Mouse (Mus musculus) inflammation-experienced regulatory T-cells, adult 6 months (primary cell): ENCODE results near the gene Per1. TPM values are rescaled to one million over a fixed set of nuclear protein-coding genes. Genes with fewer than 3 reads are reported as not detected.

ENCODE experiments used
- ATAC-seq: one replicate; pipeline ENCODE4 v1.8.0; 2017
- polyA plus RNA-seq, 3 experiments: library from polyadenylated mRNA; unstranded; fragments of 100-300 nt; shearing (Covaris generic); gene quantifications; one replicate each; pipeline ENCODE4 v1.2.1; 2017

The Per1 gene
- polyA plus RNA-seq, 3 experiments from 2014 or later, result 5.2 to 6.2 (median 6.1) TPM

DNA sequence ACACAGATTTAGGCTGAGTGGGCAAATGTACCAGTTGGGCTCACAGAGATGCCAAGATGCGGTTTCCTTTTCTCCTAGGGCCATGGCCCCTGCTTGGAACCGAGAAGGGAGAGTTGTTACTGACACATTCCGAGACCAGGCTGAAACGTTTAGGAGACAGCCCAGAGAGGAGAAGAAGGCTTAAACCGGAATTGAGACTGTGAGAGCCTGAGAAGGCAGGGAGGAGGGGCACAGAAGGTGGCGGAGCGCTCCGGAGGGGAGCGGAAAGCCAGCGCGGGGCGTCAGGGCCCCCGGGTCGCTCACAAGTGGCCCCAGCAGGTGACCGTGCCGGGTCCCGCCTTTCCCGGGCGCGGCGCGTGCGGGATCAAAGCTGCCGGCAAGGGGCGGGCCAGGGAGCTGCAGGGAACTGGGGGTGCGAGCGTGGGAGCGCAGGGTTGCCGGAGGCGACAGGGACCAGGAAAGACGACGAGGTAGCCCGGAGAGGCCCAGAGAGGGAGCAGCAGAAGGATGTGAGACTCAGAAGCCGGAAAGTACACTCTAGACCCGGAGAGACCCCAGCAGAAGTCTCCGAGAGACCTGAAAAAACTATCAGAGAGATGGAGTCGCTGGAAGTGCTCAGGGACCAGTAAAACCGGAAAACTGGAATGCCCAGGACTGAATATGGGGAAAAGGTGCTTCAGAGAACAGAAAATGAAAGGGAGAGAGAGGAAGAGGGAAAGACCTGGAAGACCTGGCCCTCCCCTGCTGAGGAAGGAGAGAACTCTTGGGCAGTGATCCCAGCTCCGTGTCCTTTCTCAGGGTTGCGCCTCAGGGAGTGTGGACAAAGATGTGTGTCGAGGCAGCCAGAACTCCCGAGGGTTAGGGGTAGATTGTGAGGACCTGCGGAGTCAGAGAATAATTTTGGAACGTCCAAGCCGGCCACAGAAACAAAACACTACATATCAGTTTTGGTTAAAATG lies 23.0 kb downstream of the Per1 start:
- ATAC-seq, result peak; percentile 27

DNA sequence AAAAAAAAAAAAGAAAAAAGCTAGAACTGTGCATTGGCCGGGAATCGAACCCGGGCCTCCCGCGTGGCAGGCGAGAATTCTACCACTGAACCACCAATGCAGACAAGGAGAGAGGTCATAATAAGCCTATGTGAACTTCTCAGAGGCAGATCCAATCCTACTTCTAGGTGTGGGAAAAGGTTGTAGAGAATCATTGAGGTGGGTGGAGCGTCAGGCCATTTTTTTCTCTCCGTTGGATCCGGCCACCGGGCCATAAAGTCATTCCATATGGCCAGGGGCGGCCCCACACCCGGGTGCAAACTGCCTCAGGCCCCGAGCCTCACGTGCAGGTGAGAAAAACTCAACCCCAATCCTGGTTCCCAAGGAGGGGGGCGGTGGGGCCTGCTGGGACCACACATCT lies 23.7 kb downstream of the Per1 start:
- ATAC-seq, result peak; percentile 39

DNA sequence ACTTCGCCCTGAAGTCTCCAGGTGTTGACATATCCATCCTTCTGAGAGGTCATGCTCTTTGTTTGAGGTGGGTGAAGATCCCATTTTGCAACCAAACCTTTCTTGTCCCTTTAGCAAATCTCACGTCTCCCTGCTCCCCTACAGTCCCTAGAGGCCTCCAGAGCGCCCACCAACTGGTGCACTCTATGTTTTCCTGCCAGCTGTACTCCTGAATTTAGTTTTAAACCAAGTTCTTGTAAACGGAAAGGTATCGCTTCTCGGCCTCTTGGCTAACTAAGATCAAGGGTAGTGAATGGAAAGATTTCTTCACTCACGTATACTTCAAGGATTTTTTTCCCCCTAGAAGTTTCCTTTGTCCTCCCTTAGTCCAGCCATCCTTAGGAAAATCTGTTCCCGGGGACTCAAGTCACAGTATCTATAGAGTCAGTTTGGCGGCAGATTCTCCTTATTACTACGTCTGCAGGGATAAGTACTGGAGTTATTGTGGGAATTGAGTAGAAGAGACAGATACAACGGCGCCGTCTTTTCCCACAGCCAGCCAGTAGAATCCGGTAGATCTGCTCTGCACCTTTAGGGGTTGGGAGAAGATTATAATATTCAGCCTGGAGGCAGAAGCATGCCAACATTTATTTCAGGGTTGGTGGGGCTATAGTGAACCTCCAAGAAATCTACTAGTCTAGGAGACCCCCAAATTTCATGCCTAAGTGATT lies 24.6 kb downstream of the Per1 start:
- no peak for ATAC-seq

DNA sequence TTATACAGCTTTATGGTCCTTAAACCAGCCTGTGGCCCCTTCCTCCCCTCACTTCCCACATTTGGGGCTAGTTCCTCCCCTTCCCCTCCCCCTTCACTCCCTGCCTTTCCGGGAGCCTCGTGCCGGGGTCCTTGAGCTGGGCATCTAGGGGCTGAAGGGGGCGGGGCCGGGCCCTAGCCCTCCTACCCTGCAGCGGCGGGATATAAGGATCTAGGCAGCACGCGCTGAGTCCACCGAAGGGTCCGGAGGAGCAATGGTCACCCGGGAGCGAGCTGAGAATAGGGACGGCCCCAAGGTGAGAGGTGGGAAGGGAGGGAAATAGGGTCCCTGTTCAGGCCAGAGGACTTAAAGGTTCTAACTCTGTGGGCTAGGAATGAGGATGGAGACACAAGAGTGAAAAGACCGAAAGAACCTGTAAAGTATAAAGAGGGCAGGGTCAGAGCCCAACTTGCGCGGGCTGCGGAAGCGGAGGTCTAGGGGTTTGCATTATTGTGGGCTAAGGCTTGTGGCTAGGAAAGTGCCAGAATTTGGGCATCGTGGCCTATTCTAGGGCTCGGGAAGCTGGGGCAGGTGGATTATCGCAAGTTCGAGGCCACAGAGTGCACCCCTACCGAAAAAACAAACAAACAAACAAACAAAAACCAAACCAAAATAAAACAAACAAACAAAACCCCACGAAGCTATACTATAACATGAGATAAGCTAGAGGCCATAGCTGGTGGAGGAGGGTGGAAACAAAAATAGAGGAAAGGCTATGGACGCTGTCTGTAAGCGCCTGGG lies 25.4 kb downstream of the Per1 start, which contains the start of gene Hes7:
TSS of gene Hes7 (plus strand) at position 184 of the 780 bp plus-strand sequence.
- ATAC-seq, result no peak

DNA sequence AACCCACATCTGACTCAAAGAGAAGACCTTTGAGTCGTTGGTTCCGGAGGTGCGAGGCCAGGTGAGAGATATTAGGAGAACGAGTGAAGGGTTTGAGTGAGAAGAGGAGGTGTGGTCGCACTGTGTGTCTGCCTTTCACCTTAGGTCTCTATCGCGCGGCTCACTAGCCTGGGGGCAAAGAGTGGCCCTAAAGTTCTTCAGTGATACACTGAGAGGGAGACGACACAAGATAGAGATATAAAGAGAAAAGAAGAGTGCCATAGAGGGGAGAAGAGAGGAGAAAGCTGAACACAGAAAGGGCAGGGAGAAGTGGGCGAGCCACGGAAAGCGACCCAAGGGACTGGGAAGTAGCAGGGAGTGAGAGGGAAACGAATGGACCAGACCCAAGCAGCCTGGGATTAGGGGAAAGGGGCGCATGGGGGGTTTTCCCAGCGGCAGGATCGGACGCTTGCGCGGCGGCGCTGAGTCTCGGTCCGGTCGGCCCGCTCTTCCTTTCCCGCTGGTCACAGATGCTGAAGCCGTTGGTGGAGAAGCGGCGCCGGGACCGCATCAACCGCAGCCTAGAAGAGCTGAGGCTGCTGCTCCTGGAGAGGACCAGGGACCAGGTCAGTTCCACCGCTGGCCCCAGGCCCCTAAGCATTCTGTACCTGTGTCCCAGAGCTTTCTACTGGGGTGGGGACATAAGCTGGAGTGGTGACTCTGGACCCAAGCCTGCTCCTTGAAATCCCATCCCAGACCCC lies 26.2 kb downstream of the Per1 start:
- no peak for ATAC-seq

DNA sequence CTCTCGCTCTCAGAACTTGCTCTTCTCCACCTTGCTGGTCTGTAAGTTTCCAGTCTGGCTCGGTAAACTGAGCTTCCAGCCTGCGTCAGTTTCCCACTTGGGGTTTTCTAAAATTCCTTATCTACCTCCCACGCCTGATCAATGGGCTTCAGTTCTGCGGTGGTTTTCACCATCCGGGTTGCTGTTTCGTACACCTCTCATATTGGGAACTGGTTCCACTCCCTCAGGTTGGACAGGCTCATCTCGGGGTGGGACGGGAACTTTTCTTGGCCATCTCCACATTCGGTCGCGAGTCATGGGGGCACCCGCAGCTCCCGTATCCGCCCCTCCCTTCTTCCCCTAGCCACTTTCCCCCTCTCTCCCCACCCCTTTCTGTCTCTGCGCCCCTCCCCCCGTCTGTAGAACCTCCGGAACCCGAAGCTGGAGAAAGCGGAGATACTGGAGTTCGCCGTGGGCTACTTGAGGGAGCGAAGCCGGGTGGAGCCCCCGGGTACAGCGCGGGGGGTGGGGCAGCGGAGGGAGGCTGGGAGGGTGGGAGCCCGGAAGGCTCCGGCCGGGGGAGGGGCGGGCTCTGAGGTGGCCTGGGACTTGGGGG lies 26.8 kb downstream of the Per1 start:
- no peak for ATAC-seq

DNA sequence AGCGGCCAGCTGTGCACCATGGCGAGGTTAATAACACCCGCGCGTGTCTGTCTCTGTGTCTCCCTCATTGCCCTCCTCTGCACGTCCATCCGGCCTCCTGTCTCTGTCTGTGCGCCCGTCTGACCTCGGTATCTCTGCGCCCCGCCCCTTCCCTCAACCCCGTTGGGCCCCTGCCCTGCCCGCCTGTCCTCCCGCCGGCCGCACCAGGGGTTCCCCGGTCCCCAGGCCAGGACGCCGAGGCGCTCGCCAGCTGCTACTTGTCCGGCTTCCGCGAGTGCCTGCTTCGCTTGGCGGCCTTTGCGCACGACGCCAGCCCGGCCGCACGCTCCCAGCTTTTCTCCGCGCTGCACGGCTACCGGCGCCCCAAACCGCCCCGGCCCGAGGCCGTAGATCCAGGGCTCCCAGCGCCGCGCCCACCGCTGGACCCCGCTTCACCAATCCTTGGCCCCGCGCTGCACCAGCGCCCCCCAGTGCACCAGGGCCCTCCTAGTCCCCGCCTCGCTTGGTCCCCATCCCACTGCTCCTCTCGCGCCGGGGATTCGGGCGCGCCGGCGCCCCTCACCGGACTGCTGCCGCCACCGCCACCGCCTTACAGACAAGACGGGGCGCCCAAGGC lies 27.4 kb downstream of the Per1 start, which contains the start of gene 9130213A22Rik:
TSS of gene 9130213A22Rik (minus strand) at position 254 of the 616 bp plus-strand sequence.
- no peak for ATAC-seq

DNA sequence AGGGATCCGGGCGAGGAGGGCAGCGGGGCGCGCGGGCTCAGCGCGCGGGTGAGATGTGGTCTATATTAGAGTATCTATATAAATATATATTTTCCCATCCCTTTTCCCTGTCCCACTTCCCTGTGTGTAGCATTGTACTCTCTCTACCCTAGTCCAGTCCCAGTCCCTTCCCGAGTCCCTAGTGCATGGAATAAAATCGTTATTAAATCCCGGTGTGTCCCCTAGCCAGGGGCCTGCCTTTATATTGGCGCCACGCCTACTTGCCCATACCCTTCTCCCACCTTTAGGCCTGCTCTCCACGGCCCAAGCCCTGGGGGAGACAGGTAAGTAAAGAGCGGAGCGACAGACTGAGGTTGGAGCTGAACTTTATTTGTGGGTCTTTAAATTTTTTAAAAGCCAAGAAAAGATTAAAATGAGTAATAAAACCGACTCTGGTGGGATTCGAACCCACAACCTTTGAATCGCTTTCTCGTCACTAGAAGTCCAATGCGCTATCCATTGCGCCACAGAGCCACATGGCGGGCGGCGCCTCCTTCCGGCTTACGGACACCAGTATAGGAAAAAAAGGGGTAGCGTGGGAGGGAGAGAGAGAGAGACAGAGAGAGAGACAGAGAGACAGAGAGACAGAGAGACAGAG lies 28.2 kb downstream of the Per1 start:
- ATAC-seq, result peak; percentile 11

DNA sequence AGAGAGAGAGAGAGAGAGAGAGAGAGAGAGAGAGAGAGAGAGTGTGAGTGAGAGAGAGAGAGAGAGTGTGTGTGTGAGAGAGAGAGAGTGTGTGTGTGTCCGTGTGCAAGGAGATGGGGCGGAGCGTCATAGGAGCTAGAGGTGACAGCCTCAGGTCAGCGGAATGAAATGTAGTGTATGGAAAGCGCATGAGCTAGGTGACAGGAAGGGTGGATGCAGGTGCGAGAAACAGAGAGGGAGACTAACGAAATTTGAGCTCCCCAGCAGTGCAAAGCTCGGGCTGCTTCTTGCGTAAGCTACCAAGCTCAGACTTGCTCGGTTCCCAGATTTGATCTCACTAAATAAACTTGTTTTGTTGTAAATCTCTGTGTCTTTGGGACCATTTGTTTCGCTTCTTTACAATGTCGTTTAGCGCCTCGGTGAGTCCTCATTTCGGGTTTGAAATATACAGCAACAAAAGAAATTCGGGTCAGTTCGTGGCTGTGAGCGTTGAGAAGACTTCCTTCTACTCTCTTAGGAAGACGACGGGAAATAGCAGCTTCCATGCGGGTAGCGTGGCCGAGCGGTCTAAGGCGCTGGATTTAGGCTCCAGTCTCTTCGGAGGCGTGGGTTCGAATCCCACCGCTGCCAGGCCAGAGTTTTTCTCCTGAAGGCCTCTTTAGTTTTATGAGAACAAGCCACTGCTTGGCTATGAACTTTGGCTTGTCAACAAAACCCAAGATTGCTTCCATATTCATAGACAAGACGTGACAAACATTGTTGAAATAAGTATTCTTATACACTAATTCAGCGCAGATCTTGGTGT lies 28.9 kb downstream of the Per1 start:
- ATAC-seq, result peak; percentile 33

DNA sequence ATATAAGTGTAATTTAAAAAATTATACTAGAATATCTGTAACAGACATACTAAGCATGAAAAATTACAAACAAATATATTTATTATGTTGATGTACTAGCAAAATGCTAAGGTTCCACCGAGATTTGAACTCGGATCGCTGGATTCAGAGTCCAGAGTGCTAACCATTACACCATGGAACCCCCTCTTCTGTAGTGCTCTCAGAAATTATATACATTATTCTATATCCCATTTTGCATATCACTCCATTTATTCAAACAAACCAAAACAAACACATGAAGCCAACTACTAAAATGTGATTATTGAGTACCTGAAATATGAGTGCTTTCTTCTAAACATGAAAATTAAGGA lies 29.5 kb downstream of the Per1 start:
- ATAC-seq, result peak; percentile 14

DNA sequence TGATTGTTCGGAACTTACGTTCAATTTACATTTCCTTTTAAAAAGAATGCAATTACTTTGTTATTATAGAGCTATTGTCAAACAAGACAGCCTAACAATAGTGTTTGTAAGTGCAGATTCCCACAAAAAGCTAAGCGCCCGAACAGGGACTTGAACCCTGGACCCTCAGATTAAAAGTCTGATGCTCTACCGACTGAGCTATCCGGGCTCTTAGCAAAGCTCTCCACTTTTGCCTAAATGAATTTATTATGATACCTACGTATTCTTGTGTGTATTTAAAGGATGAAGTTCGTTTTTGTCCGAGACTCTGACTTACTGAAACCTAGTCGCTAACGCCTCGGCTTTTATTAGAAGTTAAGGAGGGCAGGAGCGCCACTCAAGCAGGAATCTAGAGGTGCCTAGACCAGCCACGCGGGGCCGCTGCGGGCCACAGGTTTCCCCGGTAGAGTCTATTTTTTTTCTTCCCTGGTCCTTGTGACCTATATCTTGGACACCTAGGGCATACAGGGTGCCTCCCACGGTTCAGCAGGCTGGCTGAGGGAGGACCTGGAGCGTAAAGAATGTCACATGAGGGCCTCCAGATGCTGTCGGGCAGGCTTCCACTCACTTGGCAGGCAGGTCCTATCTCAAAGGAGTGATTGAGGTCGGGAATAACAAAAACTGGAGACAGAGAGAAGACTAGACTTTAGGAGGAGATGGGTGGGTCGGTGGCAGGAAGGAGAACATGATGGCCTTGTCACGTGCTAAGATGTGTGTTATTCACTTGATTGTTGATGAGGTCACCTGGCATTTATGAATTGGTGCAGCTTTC lies 30.2 kb downstream of the Per1 start:
- ATAC-seq, result peak; percentile 49

DNA sequence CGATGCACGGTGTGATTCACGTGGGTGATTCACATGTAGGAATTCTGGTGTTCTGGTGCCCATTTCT lies 30.7 kb downstream of the Per1 start, which contains the start of gene Aloxe3:
TSS of gene Aloxe3 (plus strand) at position 45 of the 67 bp plus-strand sequence.
- no peak for ATAC-seq

DNA sequence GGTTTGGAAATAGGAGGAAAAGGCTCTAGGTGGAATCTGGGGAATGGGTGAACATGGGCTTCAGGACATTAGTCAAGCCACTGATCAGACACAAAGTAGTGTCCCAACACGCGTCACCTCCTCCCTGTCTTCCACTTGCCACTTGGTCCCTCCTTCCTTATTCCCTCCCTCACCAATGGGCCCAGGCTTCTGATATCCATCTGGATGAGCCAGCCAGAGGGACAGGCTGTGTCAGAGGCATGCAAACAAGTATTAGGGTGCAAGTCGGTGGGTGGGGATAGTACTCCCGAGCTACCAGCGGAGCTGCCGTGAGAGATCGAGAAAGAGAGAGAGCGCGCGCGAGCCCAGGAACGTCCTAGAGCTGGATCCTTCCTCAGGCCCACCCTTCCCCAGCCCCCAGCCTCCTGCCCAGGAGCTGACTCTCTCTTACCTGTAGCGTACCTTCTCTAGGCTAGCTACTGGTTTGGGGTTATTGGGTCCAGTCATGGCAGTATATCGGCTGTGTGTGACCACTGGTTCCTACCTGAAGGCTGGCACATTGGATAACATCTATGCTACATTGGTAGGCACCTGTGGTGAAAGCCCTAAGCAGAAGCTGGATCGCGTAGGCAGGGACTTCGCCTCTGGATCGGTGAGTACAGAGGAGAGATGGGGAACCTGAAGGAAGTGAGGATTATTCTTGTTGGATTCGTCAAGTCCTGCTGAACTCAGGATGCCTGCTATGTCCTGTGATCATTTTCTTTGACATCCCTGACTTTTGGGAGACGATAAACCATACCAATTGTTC lies 31.1 kb downstream of the Per1 start:
- ATAC-seq, result no peak

DNA sequence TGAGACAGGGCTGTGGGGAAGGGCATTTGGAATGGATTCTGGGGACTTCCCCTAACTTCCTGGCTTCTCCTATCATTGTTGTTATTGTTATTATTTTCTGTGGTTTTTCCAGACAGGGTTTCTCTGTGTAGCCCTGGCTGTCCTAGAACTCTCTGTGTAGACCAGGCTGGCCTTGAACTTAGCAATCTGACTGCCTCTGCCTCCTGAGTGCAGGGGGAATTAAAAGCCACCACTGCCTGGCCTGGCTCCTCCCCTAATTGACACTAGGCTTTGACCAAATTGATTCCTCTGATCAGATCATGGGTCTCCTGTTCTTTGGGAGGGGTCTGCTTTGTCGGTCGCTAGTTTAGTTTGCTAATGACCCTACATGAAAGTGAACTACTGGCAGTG lies 31.7 kb downstream of the Per1 start:
- no peak for ATAC-seq

DNA sequence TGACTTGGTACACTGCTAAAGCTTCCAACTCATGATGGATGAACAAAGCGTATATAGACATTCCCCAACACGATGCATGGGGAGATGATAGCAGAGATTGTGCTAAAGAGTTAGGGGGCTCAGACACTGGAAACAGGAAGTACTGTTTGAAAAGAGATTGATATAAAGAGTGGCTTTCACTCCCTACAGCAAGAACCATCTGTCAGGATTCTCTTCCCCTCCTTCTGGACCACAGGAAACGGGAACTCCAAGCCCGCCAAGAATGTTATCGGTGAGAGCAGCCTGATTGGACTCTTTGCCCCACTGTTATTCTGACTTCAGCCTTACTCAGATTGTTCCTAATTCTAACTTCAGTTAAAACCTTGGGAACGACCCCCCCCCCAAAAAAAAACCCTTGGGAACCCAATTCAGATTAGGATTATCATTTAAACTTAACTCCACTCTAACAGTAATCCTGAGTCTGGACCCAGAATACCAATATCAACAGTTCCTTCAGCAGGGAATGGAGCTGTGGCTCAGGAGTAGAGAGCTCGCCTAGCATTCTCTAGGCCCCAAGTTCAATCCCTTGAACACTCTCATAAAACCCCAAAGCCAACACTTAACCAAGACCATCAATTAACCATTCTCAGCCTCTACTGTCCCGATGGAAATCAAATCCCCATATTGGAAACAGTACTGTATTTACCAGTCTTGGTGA lies 33.6 kb downstream of the Per1 start:
- no peak for ATAC-seq

DNA sequence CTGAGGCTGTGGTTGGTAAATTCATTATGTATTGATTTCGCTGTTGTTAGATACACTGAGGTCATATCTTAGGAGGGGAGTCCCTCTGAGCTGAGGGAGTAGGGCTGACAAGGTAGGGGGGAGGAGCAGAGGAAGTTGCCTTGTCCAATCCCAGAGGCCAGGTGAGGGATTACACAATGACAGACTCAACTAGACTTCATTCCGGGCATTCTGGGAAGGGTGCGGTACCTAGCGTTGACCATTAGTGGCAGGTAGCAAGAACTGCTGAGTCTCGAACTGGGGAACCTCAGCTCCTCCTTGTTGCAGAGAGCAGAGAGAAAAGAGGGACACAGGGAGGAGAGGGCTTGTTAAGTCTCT lies 38.5 kb downstream of the Per1 start:
- ATAC-seq, result no peak

DNA sequence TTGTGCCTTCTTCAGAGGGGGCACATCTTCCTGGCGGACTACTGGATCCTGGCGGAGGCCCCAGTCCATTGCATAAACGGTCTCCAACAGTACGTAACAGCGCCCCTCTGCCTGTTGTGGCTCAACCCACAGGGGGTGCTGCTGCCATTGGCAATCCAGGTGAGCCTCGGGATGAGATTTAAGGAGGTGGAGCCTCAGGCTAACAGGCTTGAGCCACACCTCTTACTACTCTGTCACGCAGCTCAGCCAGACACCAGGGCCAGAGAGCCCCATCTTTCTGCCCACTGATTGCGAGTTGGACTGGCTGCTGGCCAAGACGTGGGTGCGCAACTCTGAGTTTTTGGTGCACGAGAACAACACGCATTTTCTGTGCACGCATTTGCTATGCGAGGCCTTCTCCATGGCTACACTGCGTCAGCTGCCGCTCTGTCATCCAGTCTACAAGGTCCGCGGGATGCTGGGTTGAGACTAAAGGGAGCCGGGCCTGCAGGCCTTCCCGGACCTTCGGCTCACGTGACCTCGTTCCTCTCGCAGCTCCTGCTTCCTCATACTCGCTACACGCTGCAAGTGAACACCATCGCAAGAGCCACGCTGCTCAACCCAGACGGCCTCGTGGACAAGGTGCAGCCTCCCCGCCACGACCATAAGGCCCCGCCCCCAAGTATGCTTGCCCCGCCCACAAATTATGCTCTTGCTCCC lies 39.1 kb downstream of the Per1 start:
- no peak for ATAC-seq

DNA sequence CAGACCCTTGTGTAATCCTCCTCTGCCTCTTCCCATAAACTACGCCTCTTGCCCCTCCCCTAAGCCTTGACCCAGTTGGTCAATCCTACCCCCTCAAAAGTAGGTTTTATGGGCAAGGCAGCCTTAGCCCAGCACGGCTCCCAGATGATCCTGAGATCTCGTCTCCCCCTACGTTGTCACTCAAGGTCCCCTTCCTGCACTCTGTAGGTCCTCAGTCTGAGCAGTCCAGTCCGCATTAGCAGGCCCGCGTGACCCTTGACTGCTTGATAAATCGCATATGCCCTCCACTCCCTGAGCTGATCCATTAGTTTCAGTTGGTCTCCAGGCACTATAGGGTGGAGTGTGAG lies 39.6 kb downstream of the Per1 start:
- no peak for ATAC-seq
